Mouse (Mus musculus) forebrain, postnatal 0 days (tissue): ENCODE results near the gene Duxf3. TPM values are rescaled to one million over a fixed set of nuclear protein-coding genes. Genes with fewer than 3 reads are reported as not detected.
"Not testable (repeated sequence)": the region's sequence is repeated elsewhere in the genome, so short reads cannot be mapped to it uniquely, and the experiment has no call there.

Experiments
- ATAC-seq: fragments of 200-750 bp; cut with Nextera tagmentation; 2 replicates; pipeline ENCODE4 v1.8.0; 2017; ENCODE audit warnings: mild to moderate bottlenecking, moderate library complexity
- DNase-seq: peaks from one replicate; pipeline ENCODE4 v3.0.0-alpha.2; 2015
- H3K27ac ChIP-seq: fragments of 300-500 bp; sonication (generic); 2 replicates; pipeline ENCODE4 v1.5.1; 2014; ENCODE audit warnings: low read depth, mild to moderate bottlenecking, antibody characterized with exemption, low read length, moderate library complexity, mixed read lengths
- H3K27me3 ChIP-seq: fragments of 300-500 bp; sonication (generic); 2 replicates; pipeline ENCODE4 v1.6.1; 2014; ENCODE audit warnings: mild to moderate bottlenecking, low read length, mixed read lengths; ENCODE audit not compliant: insufficient read depth
- H3K36me3 ChIP-seq: fragments of 300-500 bp; sonication (generic); 2 replicates; pipeline ENCODE4 v1.6.1; 2014; ENCODE audit warnings: mild to moderate bottlenecking, moderate library complexity; ENCODE audit not compliant: insufficient read depth
- H3K4me1 ChIP-seq: fragments of 300-500 bp; sonication (generic); 2 replicates; pipeline ENCODE4 v1.6.1; 2014; ENCODE audit warnings: antibody characterized with exemption; ENCODE audit not compliant: insufficient read depth
- H3K4me2 ChIP-seq: fragments of 300-500 bp; sonication (generic); 2 replicates; pipeline ENCODE4 v1.6.1; 2014; ENCODE audit warnings: low read depth, mild to moderate bottlenecking, moderate library complexity
- H3K4me3 ChIP-seq: fragments of 300-500 bp; sonication (generic); 2 replicates; pipeline ENCODE4 v1.5.1; 2014; ENCODE audit warnings: low read depth, low read length, mixed read lengths
- H3K9ac ChIP-seq: fragments of 300-500 bp; sonication (generic); 2 replicates; pipeline ENCODE4 v1.6.1; 2014; ENCODE audit warnings: mild to moderate bottlenecking
- H3K9me3 ChIP-seq: fragments of 300-500 bp; sonication (generic); 2 replicates; pipeline ENCODE4 v1.6.1; 2016; ENCODE audit warnings: low read length
- CTCF ChIP-seq: sonication (generic); IDR thresholded peaks from 2 replicates; pipeline ENCODE4 v1.5.1; 2016; ENCODE audit warnings: antibody characterized with exemption, control low read depth, low read depth
- WGBS: fragments of 180-500 bp; shearing (Covaris S2); extraction: QIAGEN DNeasy Blood & Tissue Kit; methylation state at CpG from one replicate; pipeline ENCODE4 v1.1.7; 2014; 5-methylcytosine and 5-hydroxymethylcytosine counted together
- polyA plus RNA-seq: library from polyadenylated mRNA; unstranded; fragments of >200 nt; fragmentation: Nextera tagmentation; extraction: Ambion mirVana; gene quantifications from 2 replicates; pipeline ENCODE4 v1.2.1, GENCODE M21; 2015
- total RNA-seq: library from RNA; depleted of rRNA; stranded (reverse); fragments of >200 nt; gene quantifications from 2 replicates; pipeline ENCODE4 v1.2.3, GENCODE M21; 2014

Duxf3 gene
- total and polyA plus RNA-seq, 2 experiments from 2014 or later, result 0.76 TPM; not detected in 1

- Histone ChIP-seq H3K36me3 (no peaks in the 10 kb centered on the region), H3K9ac (no peak within 1 kb of the TSS), H3K9me3 (peaks cover 14% of the 10 kb centered on the region), H3K4me2 (no peak within 1 kb of the TSS), H3K4me3 (no peak within 1 kb of the TSS), H3K27me3 (no peaks in the 10 kb centered on the region), H3K4me1 (no peaks in the 10 kb centered on the region), H3K27ac (no peak within 1 kb of the TSS)
- ATAC-seq (no peak), DNase-seq (no peak)
- 90% methylated on average over 10 of the region's 10 CpGs for WGBS
- no peak for TF ChIP-seq CTCF
Observed at GRCm38 (mm10) chr10:58236613-58237012, 4.1 kb upstream of the Duxf3 start, which contains the start of gene Gm4981. Gene Gm4981 (minus strand): TSS chr10:58236701.

- not testable (repeated sequence) for H3K4me3 ChIP-seq, H3K4me1 ChIP-seq, H3K27me3 ChIP-seq, H3K36me3 ChIP-seq, H3K9ac ChIP-seq, H3K27ac ChIP-seq, DNase-seq, H3K4me2 ChIP-seq, ATAC-seq
- 86% methylated on average over 4 of the region's 4 CpGs for WGBS
- peaks cover 20% of the 10 kb centered on the region for H3K9me3 ChIP-seq
Observed at GRCm38 (mm10) chr10:58234985-58235384, 2.5 kb upstream of the Duxf3 start.

- H3K4me2 ChIP-seq, H3K27ac ChIP-seq, H3K36me3 ChIP-seq, H3K9ac ChIP-seq, H3K27me3 ChIP-seq, H3K4me3 ChIP-seq, H3K4me1 ChIP-seq, DNase-seq, ATAC-seq: not testable (repeated sequence)
- peaks cover 20% of the 10 kb centered on the region for H3K9me3 ChIP-seq
Observed at GRCm38 (mm10) chr10:58233740-58234121, 1.3 kb upstream of the Duxf3 start.

GRCm38 (mm10) chr10:58233054-58233739 is 722 bp upstream of the Duxf3 start:
- not testable (repeated sequence) for DNase-seq, H3K4me2 ChIP-seq, H3K4me1 ChIP-seq, H3K27ac ChIP-seq, H3K4me3 ChIP-seq, H3K36me3 ChIP-seq, H3K27me3 ChIP-seq, H3K9ac ChIP-seq
- WGBS, result 82% methylated on average over 9 of the region's 10 CpGs
- H3K9me3 ChIP-seq, result peaks cover 20% of the 10 kb centered on the region
- ATAC-seq, result peak; percentile 25

GRCm38 (mm10) chr10:58231779-58232640 is 465 bp downstream of the Duxf3 start:
- H3K36me3 ChIP-seq, H3K27ac ChIP-seq, H3K9ac ChIP-seq, H3K4me3 ChIP-seq, H3K4me1 ChIP-seq, H3K4me2 ChIP-seq, H3K27me3 ChIP-seq: not testable (repeated sequence)
- H3K9me3 ChIP-seq, result peaks cover 20% of the 10 kb centered on the region
- WGBS, result 90% methylated on average over 31 of the region's 35 CpGs
- peak; percentile 71 for ATAC-seq
- DNase-seq, result peak; percentile 11

- not testable (repeated sequence) for H3K4me3 ChIP-seq, H3K27me3 ChIP-seq, H3K4me2 ChIP-seq, H3K27ac ChIP-seq, DNase-seq, H3K9ac ChIP-seq, H3K36me3 ChIP-seq, H3K4me1 ChIP-seq
- H3K9me3 ChIP-seq, result peaks cover 16% of the 10 kb centered on the region
- ATAC-seq, result peak; percentile 30
- 85% methylated on average over 5 of the region's 7 CpGs for WGBS
Observed at GRCm38 (mm10) chr10:58231088-58231487, 1.4 kb downstream of the Duxf3 start.

GRCm38 (mm10) chr10:58230021-58230420 is 2.5 kb downstream of the Duxf3 start:
- not testable (repeated sequence) for H3K27ac ChIP-seq, H3K27me3 ChIP-seq, H3K4me1 ChIP-seq, DNase-seq, H3K9ac ChIP-seq, H3K4me2 ChIP-seq, H3K36me3 ChIP-seq, ATAC-seq, H3K4me3 ChIP-seq
- WGBS, result 58% methylated on average over 3 of the region's 3 CpGs
- H3K9me3 ChIP-seq, result peaks cover 16% of the 10 kb centered on the region

GRCm38 (mm10) chr10:58227798-58228197 is 4.7 kb downstream of the Duxf3 start:
- not testable (repeated sequence) for H3K27ac ChIP-seq, H3K4me1 ChIP-seq, DNase-seq, H3K4me3 ChIP-seq, H3K4me2 ChIP-seq, H3K9ac ChIP-seq, H3K36me3 ChIP-seq, H3K27me3 ChIP-seq, ATAC-seq
- WGBS, result 91% methylated on average over 2 of the region's 6 CpGs
- H3K9me3 ChIP-seq, result peaks cover 16% of the 10 kb centered on the region

- H3K36me3 ChIP-seq, H3K9ac ChIP-seq, H3K9me3 ChIP-seq, H3K27me3 ChIP-seq, ATAC-seq, H3K4me1 ChIP-seq, H3K27ac ChIP-seq, H3K4me3 ChIP-seq, H3K4me2 ChIP-seq: not testable (repeated sequence)
- peak; percentile 4 for DNase-seq
- 89% methylated on average over 4 of the region's 4 CpGs for WGBS
Observed at GRCm38 (mm10) chr10:58226357-58226756, 6.1 kb downstream of the Duxf3 start.
